Mouse (Mus musculus): Measurements from ENCODE around the gene Huwe1. TPM values are rescaled to one million over a fixed set of nuclear protein-coding genes. Genes with fewer than 3 reads are reported as not detected.

Gene Huwe1
- polyA plus RNA-seq, 1 experiment from 2014 or later, result 41.9 TPM

- H3K9ac ChIP-seq, result no peak overlapping the region
- H3K4me2 ChIP-seq, result no peak overlapping the region
- H3K4me3 ChIP-seq, result no peak overlapping the region
- 90% methylated on average over 3 of the region's 3 CpGs for WGBS
- H3K9me3 ChIP-seq (replicated peaks), result no peaks in the 10 kb centered on the region
- no peak for ATAC-seq (ENCODE audit: insufficient number of reproducible peaks, low FRiP score)
- H3K27me3 ChIP-seq (replicated peaks), result no peaks in the 10 kb centered on the region
- no peak overlapping the region for H3K27ac ChIP-seq (ENCODE audit: poor library complexity, severe bottlenecking)
- no peaks in the 10 kb centered on the region for H3K4me1 ChIP-seq (replicated peaks)
- H3K36me3 ChIP-seq, result no peaks in the 10 kb centered on the region
These were observed 17.1 kb downstream of the Huwe1 start for GRCm38 (mm10) chrX:151817712-151818111.

GRCm38 (mm10) chrX:151828971-151829370, 28.4 kb downstream of the Huwe1 start:
- Histone ChIP-seq H3K36me3 (peaks cover 3% of the 10 kb centered on the region), H3K4me2 (no peak overlapping the region), H3K9ac (no peak overlapping the region), H3K9me3 (replicated peaks) (0 out of 2 replicates have a peak, but pooled peaks cover 2% of the 10 kb centered on the region), H3K27me3 (replicated peaks) (no peaks in the 10 kb centered on the region), H3K27ac (ENCODE audit: poor library complexity, severe bottlenecking) (no peak overlapping the region), H3K4me1 (replicated peaks) (peaks cover 5% of the 10 kb centered on the region; the same call in 1 of the 2 replicates), H3K4me3 (no peak overlapping the region)
- 68% methylated on average over 1 of the region's 1 CpGs for WGBS
- no peak for ATAC-seq (ENCODE audit: insufficient number of reproducible peaks, low FRiP score)

GRCm38 (mm10) chrX:151831260-151831659, 30.7 kb downstream of the Huwe1 start:
- H3K27me3 ChIP-seq (replicated peaks), result no peaks in the 10 kb centered on the region
- H3K4me3 ChIP-seq, result no peak overlapping the region
- no peak overlapping the region for H3K9ac ChIP-seq
- ATAC-seq (ENCODE audit: insufficient number of reproducible peaks, low FRiP score), result no peak
- no peak overlapping the region for H3K27ac ChIP-seq (ENCODE audit: poor library complexity, severe bottlenecking)
- no peak overlapping the region for H3K4me2 ChIP-seq
- no peaks in the 10 kb centered on the region for H3K9me3 ChIP-seq (replicated peaks)
- no peaks in the 10 kb centered on the region for H3K36me3 ChIP-seq
- peaks cover 5% of the 10 kb centered on the region; the same call in 1 of the 2 replicates for H3K4me1 ChIP-seq (replicated peaks)

- peaks cover 5% of the 10 kb centered on the region; the same call in 1 of the 2 replicates for H3K4me1 ChIP-seq (replicated peaks)
- ATAC-seq (ENCODE audit: insufficient number of reproducible peaks, low FRiP score), result no peak
- no peak overlapping the region for H3K4me3 ChIP-seq
- no peak overlapping the region for H3K4me2 ChIP-seq
- H3K27ac ChIP-seq (ENCODE audit: poor library complexity, severe bottlenecking), result no peak overlapping the region
- no peaks in the 10 kb centered on the region for H3K9me3 ChIP-seq (replicated peaks)
- H3K36me3 ChIP-seq, result no peaks in the 10 kb centered on the region
- H3K9ac ChIP-seq, result no peak overlapping the region
- H3K27me3 ChIP-seq (replicated peaks), result no peaks in the 10 kb centered on the region
These were observed 32.4 kb downstream of the Huwe1 start for GRCm38 (mm10) chrX:151832982-151833381.

GRCm38 (mm10) chrX:151859436-151859835, 58.8 kb downstream of the Huwe1 start:
- peaks cover 18% of the 10 kb centered on the region for H3K36me3 ChIP-seq
- 88% methylated on average over 8 of the region's 8 CpGs for WGBS

GRCm38 (mm10) chrX:151910692-151911091, 110.1 kb downstream of the Huwe1 start:
- H3K27ac ChIP-seq (ENCODE audit: poor library complexity, severe bottlenecking), result no peak overlapping the region
- 0 out of 2 replicates have a peak, but pooled peaks cover 3% of the 10 kb centered on the region for H3K27me3 ChIP-seq (replicated peaks)
- no peak for ATAC-seq (ENCODE audit: insufficient number of reproducible peaks, low FRiP score)
- H3K4me3 ChIP-seq, result no peak overlapping the region
- H3K9ac ChIP-seq, result no peak overlapping the region
- peaks cover 62% of the 10 kb centered on the region for H3K36me3 ChIP-seq
- H3K4me2 ChIP-seq, result no peak overlapping the region
- 73% methylated on average over 1 of the region's 1 CpGs for WGBS
- H3K4me1 ChIP-seq (replicated peaks), result no peaks in the 10 kb centered on the region
- H3K9me3 ChIP-seq (replicated peaks), result no peaks in the 10 kb centered on the region

More at GRCm38 (mm10) chrX:151859436-151859835, 58.8 kb downstream of the Huwe1 start:
- H3K4me3 ChIP-seq, result no peak overlapping the region
- H3K4me2 ChIP-seq, result no peak overlapping the region
- no peaks in the 10 kb centered on the region for H3K9me3 ChIP-seq (replicated peaks)
- no peaks in the 10 kb centered on the region for H3K27me3 ChIP-seq (replicated peaks)
- no peaks in the 10 kb centered on the region for H3K4me1 ChIP-seq (replicated peaks)
- no peak overlapping the region for H3K9ac ChIP-seq
- ATAC-seq (ENCODE audit: insufficient number of reproducible peaks, low FRiP score), result no peak
- no peak overlapping the region for H3K27ac ChIP-seq (ENCODE audit: poor library complexity, severe bottlenecking)

- Histone ChIP-seq H3K4me2 (no peak overlapping the region), H3K4me1 (replicated peaks) (no peaks in the 10 kb centered on the region), H3K4me3 (no peak overlapping the region), H3K27me3 (replicated peaks) (0 out of 2 replicates have a peak, but pooled peaks cover 8% of the 10 kb centered on the region), H3K27ac (ENCODE audit: poor library complexity, severe bottlenecking) (no peak overlapping the region), H3K9me3 (replicated peaks) (no peaks in the 10 kb centered on the region), H3K36me3 (peaks cover 59% of the 10 kb centered on the region), H3K9ac (no peak overlapping the region)
- ATAC-seq (ENCODE audit: insufficient number of reproducible peaks, low FRiP score), result no peak
- WGBS, result 73% methylated on average over 4 of the region's 4 CpGs
These were observed 111.7 kb downstream of the Huwe1 start for GRCm38 (mm10) chrX:151912267-151912666.

- WGBS, result 85% methylated on average over 6 of the region's 6 CpGs
- ATAC-seq (ENCODE audit: insufficient number of reproducible peaks, low FRiP score), result no peak
- no peak overlapping the region for H3K4me3 ChIP-seq
These were observed 128.8 kb downstream of the Huwe1 start for GRCm38 (mm10) chrX:151929390-151929789.

GRCm38 (mm10) chrX:151938852-151939251, 138.2 kb downstream of the Huwe1 start:
- H3K4me1 ChIP-seq (replicated peaks), result no peaks in the 10 kb centered on the region
- H3K9me3 ChIP-seq (replicated peaks), result no peaks in the 10 kb centered on the region
- no peak overlapping the region for H3K4me2 ChIP-seq
- H3K9ac ChIP-seq, result no peak overlapping the region
- no peak for ATAC-seq (ENCODE audit: insufficient number of reproducible peaks, low FRiP score)
- WGBS, result 47% methylated on average over 2 of the region's 2 CpGs
- no peaks in the 10 kb centered on the region for H3K27me3 ChIP-seq (replicated peaks)
- H3K4me3 ChIP-seq, result no peak overlapping the region
- no peak overlapping the region for H3K27ac ChIP-seq (ENCODE audit: poor library complexity, severe bottlenecking)
- H3K36me3 ChIP-seq, result peaks cover 8% of the 10 kb centered on the region; the same call in 1 of the 2 replicates

More at GRCm38 (mm10) chrX:151929390-151929789, 128.8 kb downstream of the Huwe1 start:
- Histone ChIP-seq H3K27ac (ENCODE audit: poor library complexity, severe bottlenecking) (no peak overlapping the region), H3K36me3 (peaks cover 73% of the 10 kb centered on the region), H3K9me3 (replicated peaks) (no peaks in the 10 kb centered on the region), H3K4me2 (no peak overlapping the region), H3K9ac (no peak overlapping the region), H3K27me3 (replicated peaks) (no peaks in the 10 kb centered on the region), H3K4me1 (replicated peaks) (no peaks in the 10 kb centered on the region)

GRCm38 (mm10) chrX:151946986-151947385, 146.4 kb downstream of the Huwe1 start:
- no peak for ATAC-seq (ENCODE audit: insufficient number of reproducible peaks, low FRiP score)
- Histone ChIP-seq H3K4me3 (no peak overlapping the region), H3K4me1 (replicated peaks) (no peaks in the 10 kb centered on the region), H3K9ac (no peak overlapping the region), H3K9me3 (replicated peaks) (no peaks in the 10 kb centered on the region), H3K27ac (ENCODE audit: poor library complexity, severe bottlenecking) (no peak overlapping the region), H3K4me2 (no peak overlapping the region), H3K27me3 (replicated peaks) (no peaks in the 10 kb centered on the region), H3K36me3 (no peaks in the 10 kb centered on the region)
- WGBS, result 52% methylated on average over 1 of the region's 1 CpGs

- 66% methylated on average over 3 of the region's 3 CpGs for WGBS
- Histone ChIP-seq H3K4me2 (no peak overlapping the region), H3K27ac (ENCODE audit: poor library complexity, severe bottlenecking) (no peak overlapping the region), H3K36me3 (no peaks in the 10 kb centered on the region), H3K4me1 (replicated peaks) (no peaks in the 10 kb centered on the region), H3K4me3 (no peak overlapping the region), H3K9me3 (replicated peaks) (no peaks in the 10 kb centered on the region), H3K27me3 (replicated peaks) (no peaks in the 10 kb centered on the region), H3K9ac (no peak overlapping the region)
- no peak for ATAC-seq (ENCODE audit: insufficient number of reproducible peaks, low FRiP score)
These were observed 147.2 kb downstream of the Huwe1 start for GRCm38 (mm10) chrX:151947781-151948180.

- H3K36me3 ChIP-seq, result no peaks in the 10 kb centered on the region
- WGBS, result 51% methylated on average over 1 of the region's 1 CpGs
- H3K9me3 ChIP-seq (replicated peaks), result no peaks in the 10 kb centered on the region
- no peak overlapping the region for H3K27ac ChIP-seq (ENCODE audit: poor library complexity, severe bottlenecking)
- H3K4me1 ChIP-seq (replicated peaks), result no peaks in the 10 kb centered on the region
- H3K27me3 ChIP-seq (replicated peaks), result no peaks in the 10 kb centered on the region
- no peak overlapping the region for H3K4me2 ChIP-seq
- H3K9ac ChIP-seq, result no peak overlapping the region
- H3K4me3 ChIP-seq, result no peak overlapping the region
- ATAC-seq (ENCODE audit: insufficient number of reproducible peaks, low FRiP score), result no peak
These were observed 149.6 kb downstream of the Huwe1 start for GRCm38 (mm10) chrX:151950231-151950630.
